Mouse (Mus musculus): Measurements from ENCODE around the gene Cd3eap. TPM values are rescaled to one million over a fixed set of nuclear protein-coding genes. Genes with fewer than 3 reads are reported as not detected.
A peak's percentile ranks its signal among the peaks of the same experiment; 100 is the strongest.

Gene Cd3eap
- polyA plus RNA-seq (2012; rRNA removed) = 3.2 and 4.1 TPM in 2 replicates

DNA sequence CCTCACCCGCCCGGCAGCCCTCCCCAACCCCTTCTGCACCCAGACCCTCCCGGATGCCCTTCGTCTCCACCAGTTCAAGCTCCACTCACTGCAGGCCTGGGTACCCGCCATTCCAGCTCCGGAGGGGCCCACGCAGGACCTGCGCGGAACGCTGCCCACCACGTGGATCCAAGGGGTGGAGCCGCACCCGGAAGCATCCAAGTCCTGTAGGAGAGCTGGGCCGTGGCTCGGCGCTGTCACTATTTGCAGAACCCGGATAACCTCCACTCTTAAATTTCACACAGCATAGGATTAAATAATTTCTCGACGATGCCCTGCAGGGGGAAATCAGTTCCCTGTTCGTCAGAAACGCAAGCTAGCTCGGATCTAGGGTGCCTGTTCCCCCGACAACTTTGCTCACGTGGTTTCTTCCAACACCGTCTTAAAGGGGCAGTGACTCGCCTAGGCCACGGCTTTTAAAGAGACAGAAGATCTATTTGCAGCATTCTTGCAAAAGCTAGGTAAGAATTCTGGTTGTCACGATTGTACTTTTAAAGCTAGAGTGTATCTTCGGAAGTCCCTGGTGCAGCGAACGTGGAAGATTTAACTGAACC lies at the start of gene Cd3eap, which contains the start of gene Ppp1r13l:
Gene Cd3eap (minus strand): TSS at position 185 of the 593 bp plus-strand sequence.
Gene Ppp1r13l (plus strand): TSS at position 451 of the 593 bp plus-strand sequence.
- peak; percentile 77 for DNase-seq (ENCODE audit: low read depth, low spot score)
- under 1% methylated on average over 31 of the region's 31 CpGs for WGBS

- WGBS = 3% methylated on average over 19 of the region's 19 CpGs
- DNase-seq (ENCODE audit: low read depth, low spot score) = peak; percentile 40
Measured at GRCm38 (mm10) chr7:19405417-19405816, 46.1 kb upstream of the Cd3eap start.

DNA sequence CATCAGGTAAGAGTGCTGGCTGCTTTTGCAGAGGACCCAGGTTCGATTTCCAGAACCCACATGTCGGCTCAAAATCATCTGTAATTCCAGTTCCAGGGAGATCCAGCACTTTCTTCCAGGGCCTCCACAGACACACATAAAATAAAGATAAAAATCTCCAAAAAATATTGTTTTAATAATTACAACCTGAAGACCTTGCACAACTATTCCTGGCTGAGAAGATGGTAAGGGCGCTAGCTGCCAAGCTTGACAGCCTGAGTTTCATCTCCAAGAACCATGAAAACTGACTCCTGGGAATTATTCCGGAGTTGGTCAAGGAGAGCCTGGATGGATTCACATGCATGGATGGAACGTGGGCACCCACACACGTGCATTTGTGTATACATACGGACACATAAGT lies 45.2 kb upstream of the Cd3eap start, which contains the start of gene Ckm:
Gene Ckm (plus strand): TSS at position 301 of the 400 bp plus-strand sequence.
- 44% methylated on average over 7 of the region's 7 CpGs for WGBS
- no peak for DNase-seq (ENCODE audit: low read depth, low spot score)

DNA sequence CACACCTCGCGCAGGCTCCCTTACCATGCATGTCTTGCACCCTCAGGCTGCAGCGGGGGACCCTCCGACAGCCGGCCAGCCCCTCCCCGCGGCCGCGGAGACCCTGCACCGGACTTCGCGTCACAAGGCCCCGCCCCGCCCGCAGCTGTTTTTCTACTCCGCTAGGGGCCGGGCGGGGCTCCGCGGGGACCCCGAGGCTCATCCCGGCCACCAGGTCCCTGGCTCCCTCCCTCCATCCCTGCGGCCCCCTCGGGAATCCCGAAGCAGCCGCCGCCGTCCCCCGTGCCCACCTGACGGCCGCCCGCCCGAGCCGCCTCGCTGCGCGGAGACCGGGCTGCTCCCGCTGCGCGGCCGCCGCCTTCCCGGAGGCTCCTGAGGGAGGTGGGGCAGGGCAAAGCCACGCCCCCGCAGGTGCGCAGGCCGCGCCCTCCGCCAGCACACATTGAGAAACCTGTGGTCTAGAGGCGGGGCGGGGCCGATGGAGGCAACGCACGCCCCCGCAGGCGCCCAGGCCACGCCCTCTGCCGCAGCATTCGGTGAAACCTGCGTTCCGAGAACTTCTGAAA lies 44.5 kb upstream of the Cd3eap start, which contains the start of gene Klc3:
Gene Klc3 (minus strand): TSS at position 374 of the 566 bp plus-strand sequence.
- DNase-seq (ENCODE audit: low read depth, low spot score) = peak; percentile 25
- WGBS = 1% methylated on average over 62 of the region's 62 CpGs

DNA sequence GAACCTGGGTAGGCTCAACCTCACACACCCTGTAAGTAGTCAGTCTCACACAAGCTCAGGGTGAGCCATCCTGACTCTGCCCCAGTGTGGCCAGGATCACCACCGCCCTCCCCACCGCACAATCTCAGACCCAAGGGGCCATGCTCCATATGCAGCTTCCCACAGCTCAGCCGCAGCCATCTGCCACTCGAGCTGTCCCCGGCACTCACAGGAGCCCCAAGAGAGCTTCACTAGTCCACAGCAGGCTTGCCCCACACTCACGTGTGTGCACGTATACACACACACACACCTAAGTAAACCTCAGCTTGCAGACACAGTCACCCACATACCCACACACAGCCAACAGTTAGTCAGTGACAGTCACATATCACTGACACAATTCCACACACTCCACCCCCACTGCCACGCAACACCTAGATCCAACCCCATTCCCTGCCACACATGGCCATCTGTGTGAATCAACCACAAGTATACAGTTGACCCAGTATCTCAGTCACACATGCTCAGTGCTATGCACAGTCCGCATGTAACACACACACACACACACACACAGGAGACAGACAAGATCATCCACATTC lies 43.3 kb upstream of the Cd3eap start:
- no peak for DNase-seq (ENCODE audit: low read depth, low spot score)
- 78% methylated on average over 9 of the region's 9 CpGs for WGBS

GRCm38 (mm10) chr7:19400946-19401345 lies 41.7 kb upstream of the Cd3eap start:
- WGBS = 80% methylated on average over 4 of the region's 4 CpGs
- no peak for DNase-seq (ENCODE audit: low read depth, low spot score)

- 5% methylated on average over 27 of the region's 27 CpGs for WGBS
Measured at GRCm38 (mm10) chr7:19399496-19400280, 40.4 kb upstream of the Cd3eap start.

GRCm38 (mm10) chr7:19394484-19394883 lies 35.2 kb upstream of the Cd3eap start:
- 84% methylated on average over 8 of the region's 8 CpGs for WGBS
- no peak for DNase-seq (ENCODE audit: low read depth, low spot score)

More at GRCm38 (mm10) chr7:19399496-19400280, 40.4 kb upstream of the Cd3eap start:
- no peak for DNase-seq (ENCODE audit: low read depth, low spot score)

GRCm38 (mm10) chr7:19388699-19389413 lies 29.6 kb upstream of the Cd3eap start:
- no peak for DNase-seq (ENCODE audit: low read depth, low spot score)
- WGBS = 85% methylated on average over 10 of the region's 10 CpGs

DNA sequence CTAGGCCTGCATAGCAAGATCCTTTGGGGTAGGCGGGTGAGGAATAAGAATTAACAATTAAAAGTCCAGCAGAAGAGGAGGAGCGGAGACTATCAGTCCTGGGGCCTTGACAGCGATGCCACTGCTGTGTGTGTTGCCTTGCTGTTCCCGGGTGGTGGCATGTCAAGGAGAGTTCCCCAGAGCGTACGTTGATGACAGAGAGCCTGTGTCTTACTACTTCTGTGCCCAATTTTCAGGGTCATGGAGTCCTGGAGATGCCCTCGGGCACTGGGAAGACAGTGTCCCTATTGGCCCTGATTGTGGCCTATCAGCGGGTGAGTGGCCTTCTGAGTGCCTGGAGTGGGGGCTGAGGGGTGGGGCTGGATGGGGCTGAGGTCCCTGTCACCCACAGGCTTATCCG lies 24.4 kb upstream of the Cd3eap start:
- WGBS = 93% methylated on average over 9 of the region's 9 CpGs
- DNase-seq (ENCODE audit: low read depth, low spot score) = no peak

- under 1% methylated on average over 32 of the region's 37 CpGs for WGBS
- DNase-seq (ENCODE audit: low read depth, low spot score) = no peak
Measured at GRCm38 (mm10) chr7:19382166-19382541, 22.9 kb upstream of the Cd3eap start.

DNA sequence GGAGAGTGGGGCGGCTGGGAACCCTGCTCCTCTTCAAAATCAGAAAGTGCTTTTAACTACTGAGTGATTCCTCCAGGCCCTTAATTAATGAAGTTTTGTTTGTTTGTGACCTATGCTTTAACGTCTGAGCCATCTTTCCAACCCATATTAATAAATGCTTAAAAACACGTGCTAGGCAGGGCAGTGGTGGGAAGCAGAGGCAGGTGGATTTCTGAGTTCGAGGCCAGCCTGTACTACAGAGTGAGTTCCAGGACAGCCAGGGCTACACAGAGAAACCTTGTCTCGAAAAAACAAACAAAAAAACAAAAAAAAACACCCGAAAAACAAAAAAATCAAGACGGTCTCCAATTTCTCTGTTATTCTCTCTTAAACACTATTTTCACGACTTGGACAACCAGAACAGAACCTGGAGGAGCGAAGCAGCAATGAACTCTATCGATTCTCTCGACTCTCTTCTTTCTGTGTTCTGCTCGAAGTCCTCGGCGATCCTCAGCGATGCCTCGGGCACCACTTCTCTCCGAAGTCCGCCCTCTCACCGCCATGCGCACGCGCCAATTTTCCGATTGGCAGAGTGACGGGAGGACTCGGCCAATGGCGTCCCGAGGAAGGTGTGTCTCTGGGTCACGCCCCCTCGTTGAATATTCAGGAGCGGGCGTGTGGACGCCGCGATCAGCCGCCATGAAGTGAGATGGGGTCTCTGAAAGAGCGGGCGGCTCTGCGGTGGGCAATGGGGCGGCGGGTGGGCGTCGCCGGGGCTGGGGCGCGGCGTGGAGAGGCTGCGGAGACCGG lies 22.3 kb upstream of the Cd3eap start, which contains the start of gene Ercc2:
Gene Ercc2 (plus strand): TSS at position 634 of the 789 bp plus-strand sequence.
- 6% methylated on average over 40 of the region's 48 CpGs for WGBS
- DNase-seq (ENCODE audit: low read depth, low spot score) = peak; percentile 99

- WGBS = 78% methylated on average over 8 of the region's 8 CpGs
- no peak for DNase-seq (ENCODE audit: low read depth, low spot score)
Measured at GRCm38 (mm10) chr7:19378049-19378448, 18.8 kb upstream of the Cd3eap start.

- WGBS = 83% methylated on average over 4 of the region's 4 CpGs
- DNase-seq (ENCODE audit: low read depth, low spot score) = no peak
Measured at GRCm38 (mm10) chr7:19376019-19376418, 16.7 kb upstream of the Cd3eap start.

DNA sequence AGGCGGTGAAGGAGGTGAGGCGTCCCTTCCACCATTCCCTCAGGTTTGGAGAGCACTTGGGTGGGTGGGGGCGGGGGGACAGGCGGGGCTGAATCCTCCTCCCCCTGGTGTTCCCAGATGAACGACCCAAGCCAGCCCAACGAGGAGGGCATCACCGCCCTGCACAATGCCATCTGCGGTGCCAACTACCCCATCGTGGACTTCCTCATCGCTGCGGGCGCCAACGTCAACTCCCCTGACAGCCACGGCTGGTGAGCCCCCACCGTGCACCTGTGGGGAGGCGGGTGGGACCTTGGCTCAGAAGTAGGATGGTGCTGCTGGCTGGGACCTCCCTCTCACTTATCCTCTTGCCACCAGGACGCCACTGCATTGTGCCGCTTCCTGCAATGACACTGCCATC lies 16.1 kb upstream of the Cd3eap start:
- WGBS = 83% methylated on average over 18 of the region's 18 CpGs
- no peak for DNase-seq (ENCODE audit: low read depth, low spot score)

GRCm38 (mm10) chr7:19373367-19373766 lies 14.1 kb upstream of the Cd3eap start:
- WGBS = 88% methylated on average over 2 of the region's 2 CpGs
- no peak for DNase-seq (ENCODE audit: low read depth, low spot score)

- WGBS = 22% methylated on average over 46 of the region's 46 CpGs
- no peak for DNase-seq (ENCODE audit: low read depth, low spot score)
Measured at GRCm38 (mm10) chr7:19369823-19370425, 10.6 kb upstream of the Cd3eap start.

DNA sequence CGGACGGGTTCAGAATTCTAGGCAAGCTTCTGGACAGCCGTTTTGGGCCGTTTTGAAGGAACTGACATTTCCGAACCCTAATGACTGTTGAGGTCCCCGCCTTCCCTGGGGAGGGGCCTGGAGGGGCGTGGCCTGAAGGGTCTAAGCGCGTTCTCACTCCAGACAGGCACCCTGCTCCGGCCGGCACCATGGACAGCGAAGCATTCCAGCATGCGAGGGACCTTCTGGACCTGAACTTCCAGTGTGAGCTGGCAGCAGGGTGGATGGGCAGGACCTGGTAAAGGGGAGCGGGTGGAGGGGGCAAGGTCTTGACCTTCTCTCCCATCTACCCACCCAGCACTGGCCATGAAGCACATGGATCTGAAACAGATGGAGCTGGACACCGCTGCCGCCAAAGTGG lies 9.1 kb upstream of the Cd3eap start:
- no peak for DNase-seq (ENCODE audit: low read depth, low spot score)
- 37% methylated on average over 16 of the region's 16 CpGs for WGBS
